Mouse (Mus musculus) ES-CJ7 (cell line): ENCODE measurements around the gene Tmem176a.

Experiments
- DNase-seq: peaks from one replicate; pipeline ENCODE4 v3.0.0; 2011; ENCODE audit warnings: low read depth, low spot score

The Tmem176a gene

DNA sequence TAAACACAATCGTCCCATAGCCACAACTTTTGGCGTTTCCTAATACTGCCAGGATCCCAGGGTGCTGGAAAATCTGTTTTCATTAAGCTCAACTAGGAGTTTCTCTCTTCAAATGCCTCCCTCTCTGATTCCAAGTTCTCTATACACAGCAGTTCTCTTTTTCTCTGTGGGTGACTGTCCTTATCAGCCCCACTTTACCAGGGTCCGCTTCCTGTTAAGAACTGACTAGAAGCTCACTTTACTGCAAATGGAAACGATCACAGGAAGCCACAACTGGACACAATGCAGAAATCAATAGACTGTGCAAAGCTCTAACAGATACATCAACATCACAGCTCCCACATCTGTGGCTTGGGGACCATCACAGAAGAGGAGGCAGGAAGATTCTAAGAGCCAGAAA lies 53.5 kb downstream of the Tmem176a start:
- DNase-seq, result no peak

DNA sequence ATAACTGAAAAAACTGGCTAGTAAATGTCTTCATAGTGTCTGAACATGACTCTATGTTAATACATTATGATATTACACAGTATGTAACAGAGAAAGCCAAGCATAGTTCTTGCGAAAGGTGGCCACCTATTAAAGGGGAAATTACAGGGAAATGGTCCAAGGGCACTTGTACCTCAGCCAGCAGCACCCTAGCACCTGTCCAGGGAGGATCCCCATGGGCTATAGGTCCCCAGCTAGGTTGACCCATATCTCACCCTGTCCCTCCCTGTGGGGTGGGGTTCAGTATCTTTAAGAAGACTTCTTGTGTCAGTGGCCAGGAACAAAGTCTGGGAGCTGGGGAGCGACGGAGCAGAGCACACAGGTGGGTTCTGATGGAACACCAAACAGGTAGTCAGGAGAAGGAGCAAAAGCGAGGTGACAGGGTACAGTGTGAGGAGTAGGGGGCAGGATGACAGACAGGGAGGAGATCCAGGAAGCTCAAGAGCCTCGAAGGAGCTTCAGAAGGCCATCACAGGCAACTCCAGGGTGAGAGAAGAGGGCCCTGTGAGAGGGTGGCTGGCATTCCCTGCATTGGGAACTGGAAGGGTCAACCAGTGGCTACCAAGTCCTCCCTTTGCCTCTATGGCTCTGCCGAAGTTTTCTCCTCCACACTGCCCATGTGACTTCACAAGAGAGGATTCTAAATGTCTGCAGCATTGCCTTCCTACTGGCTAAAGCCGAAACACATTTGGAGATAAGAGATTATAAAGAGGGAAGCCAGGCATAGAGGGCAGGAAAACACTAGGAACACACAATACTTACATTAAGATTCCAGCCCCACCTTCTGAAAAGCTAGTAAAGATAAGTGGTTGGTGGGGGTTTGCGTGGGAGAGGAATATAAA lies 54.5 kb downstream of the Tmem176a start:
- DNase-seq, result no peak

- peak; percentile 27 for DNase-seq
These were observed 55.2 kb downstream of the Tmem176a start for GRCm38 (mm10) chr6:48895941-48896340.
